Mouse (Mus musculus) neural tube, embryonic 13.5 days (tissue): ENCODE results near the gene Mrpl12. TPM values are rescaled to one million over a fixed set of nuclear protein-coding genes. Genes with fewer than 3 reads are reported as not detected.

Source experiments
- ATAC-seq: fragments of 200-750 bp; cut with Nextera tagmentation; 2 replicates; pipeline ENCODE4 v1.8.0; 2017; ENCODE audit warnings: low read depth, mild to moderate bottlenecking, moderate TSS enrichment, moderate library complexity
- H3K27ac ChIP-seq: fragments of 300-500 bp; sonication (generic); replicated peaks from 2 replicates; pipeline ENCODE4 v1.5.1; 2015; ENCODE audit warnings: moderate library complexity, mild to moderate bottlenecking, inconsistent platforms
- H3K27me3 ChIP-seq: fragments of 300-500 bp; sonication (generic); 2 replicates; pipeline ENCODE4 v1.6.1; 2015; ENCODE audit warnings: mild to moderate bottlenecking, inconsistent platforms
- H3K36me3 ChIP-seq: fragments of 300-500 bp; sonication (generic); 2 replicates; pipeline ENCODE4 v1.6.1; 2015; ENCODE audit warnings: mild to moderate bottlenecking, inconsistent platforms
- H3K4me1 ChIP-seq: fragments of 300-500 bp; sonication (generic); replicated peaks from 2 replicates; pipeline ENCODE4 v1.6.1; 2015; ENCODE audit warnings: inconsistent platforms
- H3K4me2 ChIP-seq: fragments of 300-500 bp; sonication (generic); 2 replicates; pipeline ENCODE4 v1.6.1; 2015; ENCODE audit warnings: inconsistent platforms, mild to moderate bottlenecking, moderate library complexity
- H3K4me3 ChIP-seq: fragments of 300-500 bp; sonication (generic); 2 replicates; pipeline ENCODE4 v1.5.1; 2015; ENCODE audit warnings: mild to moderate bottlenecking, inconsistent platforms
- H3K9ac ChIP-seq: fragments of 300-500 bp; sonication (generic); 2 replicates; pipeline ENCODE4 v1.6.1; 2015; ENCODE audit warnings: moderate library complexity, mild to moderate bottlenecking, inconsistent platforms
- H3K9me3 ChIP-seq: fragments of 300-500 bp; sonication (generic); 2 replicates; pipeline ENCODE4 v1.6.1; 2016; ENCODE audit warnings: inconsistent platforms
- WGBS: fragments of 180-500 bp; shearing (Covaris S2); methylation state at CpG from one replicate; pipeline ENCODE4 v1.1.7; 2015; 5-methylcytosine and 5-hydroxymethylcytosine counted together
- polyA plus RNA-seq: library from polyadenylated mRNA; unstranded; fragments of >200 nt; fragmentation: Nextera tagmentation; extraction: Ambion mirVana; gene quantifications from 2 replicates; pipeline ENCODE4 v1.2.1, GENCODE M21; 2015

Mrpl12 gene
- polyA plus RNA-seq, 1 experiment from 2014 or later: 123 TPM

DNA sequence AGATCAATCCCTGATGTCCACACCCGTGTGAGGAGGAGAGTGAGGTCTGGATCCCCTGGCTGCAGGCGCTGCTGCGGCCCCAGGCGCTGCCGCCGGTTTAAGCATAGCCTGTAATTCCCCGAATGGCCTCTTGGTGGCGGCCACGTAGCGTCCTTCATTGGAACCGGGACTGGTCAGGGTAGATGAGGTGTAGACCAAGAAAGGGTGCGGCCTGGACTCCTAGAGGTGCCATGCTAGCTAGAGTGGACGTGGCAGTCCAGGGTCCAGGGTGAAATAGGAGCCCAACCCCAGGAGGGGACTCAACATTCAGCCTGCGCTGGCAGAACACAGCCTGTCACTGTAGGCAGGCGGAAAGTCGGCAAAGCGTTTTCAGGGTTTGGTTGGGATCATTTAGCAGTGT lies 31.2 kb downstream of the Mrpl12 start:
- no peak overlapping the region for H3K4me2 ChIP-seq
- WGBS: 18% methylated on average over 17 of the region's 17 CpGs
- ATAC-seq: peak; percentile 71

GRCm38 (mm10) chr11:120517147-120517546 lies 32.7 kb downstream of the Mrpl12 start:
- H3K4me1 ChIP-seq: no peaks in the 10 kb centered on the region; the same call in 1 of the 2 replicates
- no peak overlapping the region for H3K27ac ChIP-seq
- no peak overlapping the region for H3K4me2 ChIP-seq
- H3K27me3 ChIP-seq: no peaks in the 10 kb centered on the region; the same call in 1 of the 2 replicates
- WGBS: 77% methylated on average over 4 of the region's 4 CpGs
- H3K9ac ChIP-seq: no peak overlapping the region
- H3K9me3 ChIP-seq: no peaks in the 10 kb centered on the region
- H3K36me3 ChIP-seq: no peaks in the 10 kb centered on the region
- H3K4me3 ChIP-seq: no peak overlapping the region
- ATAC-seq: no peak

More for the DNA sequence above, 31.2 kb downstream of the Mrpl12 start:
- H3K9me3 ChIP-seq: no peaks in the 10 kb centered on the region
- no peaks in the 10 kb centered on the region; the same call in 1 of the 2 replicates for H3K27me3 ChIP-seq
- H3K36me3 ChIP-seq: no peaks in the 10 kb centered on the region
- no peak overlapping the region for H3K4me3 ChIP-seq
- no peak overlapping the region for H3K27ac ChIP-seq
- no peak overlapping the region for H3K9ac ChIP-seq
- peaks cover 2% of the 10 kb centered on the region for H3K4me1 ChIP-seq

- WGBS: 60% methylated on average over 6 of the region's 6 CpGs
- no peaks in the 10 kb centered on the region for H3K36me3 ChIP-seq
- no peak for ATAC-seq
- H3K9ac ChIP-seq: no peak overlapping the region
- H3K4me1 ChIP-seq: no peaks in the 10 kb centered on the region; the same call in 1 of the 2 replicates
- no peak overlapping the region for H3K27ac ChIP-seq
- no peaks in the 10 kb centered on the region for H3K9me3 ChIP-seq
- H3K4me3 ChIP-seq: no peak overlapping the region
- H3K27me3 ChIP-seq: no peaks in the 10 kb centered on the region; the same call in 1 of the 2 replicates
- no peak overlapping the region for H3K4me2 ChIP-seq
Observed at GRCm38 (mm10) chr11:120518027-120518426, 33.6 kb downstream of the Mrpl12 start.

GRCm38 (mm10) chr11:120518558-120518957 lies 34.1 kb downstream of the Mrpl12 start:
- H3K4me1 ChIP-seq: no peaks in the 10 kb centered on the region; the same call in 1 of the 2 replicates
- no peak overlapping the region for H3K4me3 ChIP-seq
- ATAC-seq: no peak

GRCm38 (mm10) chr11:120519738-120520137 lies 35.3 kb downstream of the Mrpl12 start:
- Histone ChIP-seq H3K4me3 (no peak overlapping the region), H3K4me1 (no peaks in the 10 kb centered on the region; the same call in 1 of the 2 replicates), H3K36me3 (no peaks in the 10 kb centered on the region), H3K9me3 (no peaks in the 10 kb centered on the region), H3K9ac (no peak overlapping the region), H3K4me2 (no peak overlapping the region), H3K27ac (no peak overlapping the region), H3K27me3 (no peaks in the 10 kb centered on the region; the same call in 1 of the 2 replicates)
- ATAC-seq: no peak
- WGBS: 38% methylated on average over 9 of the region's 9 CpGs

More at GRCm38 (mm10) chr11:120518558-120518957, 34.1 kb downstream of the Mrpl12 start:
- no peak overlapping the region for H3K27ac ChIP-seq
- no peak overlapping the region for H3K4me2 ChIP-seq
- no peaks in the 10 kb centered on the region for H3K9me3 ChIP-seq
- H3K9ac ChIP-seq: no peak overlapping the region
- no peaks in the 10 kb centered on the region; the same call in 1 of the 2 replicates for H3K27me3 ChIP-seq
- H3K36me3 ChIP-seq: no peaks in the 10 kb centered on the region
- 66% methylated on average over 6 of the region's 6 CpGs for WGBS

DNA sequence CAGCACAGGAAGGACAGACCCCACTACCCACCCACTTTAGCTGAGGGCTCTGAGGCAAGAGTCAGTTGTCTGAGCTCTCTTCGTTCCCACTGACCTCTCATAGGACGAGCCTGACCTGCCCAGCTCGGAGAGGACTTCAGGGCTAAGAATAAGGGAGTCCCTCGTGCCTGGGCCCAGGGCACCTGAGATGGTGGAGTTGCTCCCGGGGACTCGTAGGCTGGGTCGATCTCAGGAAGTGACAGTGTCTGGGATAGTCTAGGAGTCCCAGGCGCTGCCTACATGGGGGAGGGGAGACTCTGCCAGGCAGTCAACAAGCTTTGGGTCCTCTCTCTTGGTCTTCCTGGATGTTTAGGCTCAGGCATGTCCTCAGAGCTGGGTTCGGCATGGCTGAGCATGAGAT lies 36.1 kb downstream of the Mrpl12 start:
- WGBS: 82% methylated on average over 9 of the region's 9 CpGs
- ATAC-seq: no peak
- H3K4me2 ChIP-seq: no peak overlapping the region
- H3K9me3 ChIP-seq: no peaks in the 10 kb centered on the region
- no peak overlapping the region for H3K27ac ChIP-seq
- no peak overlapping the region for H3K9ac ChIP-seq
- no peaks in the 10 kb centered on the region; the same call in 1 of the 2 replicates for H3K4me1 ChIP-seq
- H3K36me3 ChIP-seq: no peaks in the 10 kb centered on the region
- H3K27me3 ChIP-seq: no peaks in the 10 kb centered on the region; the same call in 1 of the 2 replicates
- H3K4me3 ChIP-seq: no peak overlapping the region

DNA sequence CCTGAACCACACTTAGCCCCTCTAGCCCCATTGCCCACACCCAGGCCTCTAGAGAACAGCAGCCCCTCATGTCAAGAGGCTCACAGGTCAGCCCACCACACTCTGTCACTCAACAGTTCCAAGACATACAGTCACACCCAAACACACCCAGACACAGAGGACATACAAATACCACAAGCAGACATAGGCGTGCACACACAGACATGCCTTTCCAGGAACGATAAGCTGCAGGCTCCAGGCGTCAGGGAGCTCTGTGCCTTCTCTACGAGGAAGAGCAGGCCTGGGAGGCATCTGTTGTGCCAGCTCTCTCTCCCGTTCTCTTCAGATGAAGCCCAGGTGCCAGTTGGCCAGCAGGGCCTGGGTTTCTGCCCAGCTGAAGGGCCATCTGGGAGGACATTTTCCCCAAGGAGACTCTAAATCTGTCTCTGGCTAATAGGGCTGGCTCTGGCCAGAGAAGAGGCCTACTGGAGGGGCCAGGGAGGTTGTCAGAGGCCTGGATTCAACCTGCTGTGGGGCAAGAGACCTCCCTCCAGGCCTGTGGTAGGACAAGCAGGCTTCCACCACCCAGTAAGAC lies 36.6 kb downstream of the Mrpl12 start:
- Histone ChIP-seq H3K27me3 (no peaks in the 10 kb centered on the region; the same call in 1 of the 2 replicates), H3K4me2 (no peak overlapping the region), H3K4me3 (no peak overlapping the region), H3K9ac (no peak overlapping the region), H3K4me1 (no peaks in the 10 kb centered on the region; the same call in 1 of the 2 replicates), H3K27ac (no peak overlapping the region), H3K9me3 (no peaks in the 10 kb centered on the region), H3K36me3 (no peaks in the 10 kb centered on the region)
- 68% methylated on average over 5 of the region's 5 CpGs for WGBS
- ATAC-seq: no peak

GRCm38 (mm10) chr11:120522581-120522980 lies 38.2 kb downstream of the Mrpl12 start:
- H3K9me3 ChIP-seq: no peaks in the 10 kb centered on the region
- no peak overlapping the region for H3K9ac ChIP-seq
- no peak overlapping the region for H3K27ac ChIP-seq
- H3K27me3 ChIP-seq: peaks cover 4% of the 10 kb centered on the region
- no peak overlapping the region for H3K4me3 ChIP-seq
- H3K36me3 ChIP-seq: no peaks in the 10 kb centered on the region
- ATAC-seq: no peak
- H3K4me2 ChIP-seq: no peak overlapping the region
- WGBS: 90% methylated on average over 8 of the region's 8 CpGs
- H3K4me1 ChIP-seq: no peaks in the 10 kb centered on the region; the same call in 1 of the 2 replicates

DNA sequence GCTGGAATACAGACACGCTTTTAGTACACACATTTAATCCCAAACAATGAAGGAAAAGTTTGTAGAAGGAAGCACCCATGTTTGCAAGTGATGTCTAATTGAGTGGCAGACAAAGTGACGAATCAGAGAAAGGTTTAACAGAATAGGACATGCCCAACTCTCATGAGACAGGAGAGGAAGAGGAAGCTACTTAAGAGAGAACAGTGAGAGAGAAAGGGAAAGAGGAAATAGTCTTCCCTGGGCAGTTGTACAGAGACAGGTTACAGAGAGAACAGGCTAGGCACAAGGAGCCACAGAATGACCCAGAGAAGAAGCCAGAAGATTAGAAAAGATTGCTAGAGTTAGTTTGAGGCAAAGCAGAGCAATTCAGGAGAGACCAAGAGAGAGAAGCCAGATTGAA lies 41.5 kb downstream of the Mrpl12 start:
- H3K27ac ChIP-seq: no peak overlapping the region
- H3K36me3 ChIP-seq: no peaks in the 10 kb centered on the region
- H3K4me1 ChIP-seq: peaks cover 9% of the 10 kb centered on the region
- H3K9me3 ChIP-seq: no peaks in the 10 kb centered on the region
- ATAC-seq: no peak
- H3K4me2 ChIP-seq: no peak overlapping the region
- no peak overlapping the region for H3K9ac ChIP-seq
- peaks cover 37% of the 10 kb centered on the region for H3K27me3 ChIP-seq
- no peak overlapping the region for H3K4me3 ChIP-seq
- 84% methylated on average over 2 of the region's 2 CpGs for WGBS

- Histone ChIP-seq H3K36me3 (no peaks in the 10 kb centered on the region), H3K4me2 (no peak overlapping the region), H3K9ac (no peak overlapping the region), H3K9me3 (no peaks in the 10 kb centered on the region), H3K27me3 (peaks cover 56% of the 10 kb centered on the region), H3K4me3 (no peak overlapping the region), H3K27ac (no peak overlapping the region), H3K4me1 (peaks cover 12% of the 10 kb centered on the region)
- no peak for ATAC-seq
- 80% methylated on average over 9 of the region's 9 CpGs for WGBS
Observed at GRCm38 (mm10) chr11:120527690-120528354, 43.4 kb downstream of the Mrpl12 start.

GRCm38 (mm10) chr11:120528903-120529302 lies 44.5 kb downstream of the Mrpl12 start:
- Histone ChIP-seq H3K4me1 (peaks cover 12% of the 10 kb centered on the region), H3K4me2 (no peak overlapping the region), H3K4me3 (no peak overlapping the region), H3K9ac (no peak overlapping the region), H3K27ac (no peak overlapping the region), H3K9me3 (no peaks in the 10 kb centered on the region), H3K27me3 (peaks cover 67% of the 10 kb centered on the region), H3K36me3 (no peaks in the 10 kb centered on the region)
- ATAC-seq: no peak
- 57% methylated on average over 4 of the region's 4 CpGs for WGBS

DNA sequence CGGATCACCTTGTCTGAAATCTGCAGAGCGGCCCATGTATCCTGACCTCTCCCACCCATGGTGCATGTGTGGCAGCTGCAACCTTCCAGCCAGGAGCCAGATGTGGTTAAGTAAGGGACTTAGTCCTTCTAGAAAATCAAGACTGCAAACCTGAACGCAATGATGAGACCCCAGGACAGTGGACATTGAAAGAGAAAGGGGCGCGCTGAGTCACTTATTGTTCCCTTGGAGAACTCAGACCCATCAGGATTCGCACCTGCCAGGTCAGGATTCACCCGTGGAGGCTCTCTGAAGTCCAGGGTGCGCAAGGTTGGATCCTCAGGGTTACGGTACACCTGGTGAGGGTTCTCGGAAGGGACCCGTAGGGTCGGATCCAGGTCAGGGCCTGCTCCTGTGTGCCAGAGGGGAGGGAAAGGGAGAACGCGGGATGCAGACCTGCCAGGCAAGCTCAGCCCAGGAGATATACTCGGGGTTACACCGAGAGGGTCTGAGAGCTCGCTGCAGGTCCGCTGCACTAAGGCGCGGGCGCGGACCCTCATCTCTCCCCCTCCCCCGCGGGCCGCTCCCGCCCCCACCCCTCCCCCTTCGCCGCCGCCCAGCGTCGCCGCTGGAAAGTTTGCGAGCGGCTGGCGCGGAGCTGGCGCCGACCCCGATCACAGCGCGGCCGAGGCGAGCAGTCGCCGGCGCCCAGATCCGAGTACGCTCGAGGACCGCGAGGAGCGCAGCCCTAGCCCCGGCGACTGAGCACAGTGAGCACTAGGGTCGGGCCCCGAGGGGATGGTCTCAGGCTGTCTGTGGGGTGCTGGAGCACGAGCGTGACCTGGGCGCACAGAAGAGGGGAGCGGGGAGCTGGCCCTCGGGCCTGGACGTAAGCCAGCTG lies 45.9 kb downstream of the Mrpl12 start, which contains the start of gene Gcgr:
TSS of gene Gcgr (plus strand) at position 615 of the 880 bp plus-strand sequence.
- Histone ChIP-seq H3K36me3 (no peaks in the 10 kb centered on the region), H3K9ac (peak within 1 kb of the TSS; percentile 52), H3K4me3 (peak within 1 kb of the TSS; percentile 32), H3K4me2 (peak within 1 kb of the TSS; percentile 59), H3K27me3 (peaks cover 76% of the 10 kb centered on the region), H3K27ac (no peak within 1 kb of the TSS), H3K9me3 (no peaks in the 10 kb centered on the region), H3K4me1 (peaks cover 12% of the 10 kb centered on the region)
- 6% methylated on average over 61 of the region's 62 CpGs for WGBS
- ATAC-seq: no peak
